Mouse (Mus musculus): ENCODE measurements around the gene Wdr5b.

DNA sequence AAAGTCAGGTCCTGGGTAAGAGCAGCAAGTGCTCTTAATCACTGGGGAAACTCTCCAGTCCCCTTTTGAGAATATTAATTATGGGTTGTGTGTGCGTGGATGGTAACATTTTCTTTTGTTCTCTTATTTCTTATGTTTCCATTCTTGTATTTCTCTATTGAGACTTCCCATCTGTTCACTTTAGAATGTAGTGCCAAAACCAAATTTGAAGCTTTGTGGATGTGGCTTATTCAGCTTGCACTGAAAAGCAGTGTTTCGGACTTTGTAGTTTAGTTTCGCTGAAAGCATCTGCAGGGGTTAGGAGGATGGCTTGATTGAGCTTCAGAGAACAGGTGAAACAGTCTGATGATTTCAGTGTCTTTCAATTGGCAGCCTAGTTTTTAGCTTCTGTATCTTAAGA lies 47.7 kb upstream of the Wdr5b start:
- TF ChIP-seq POLR2A (IDR thresholded peaks at IDR 0.05; ENCODE audit: borderline replicate concordance, low read depth, low read length) (no peak), CTCF (IDR thresholded peaks at IDR 0.05; ENCODE audit: low read depth, low read length) (no peak)
